Mouse (Mus musculus) neural tube, embryonic 15.5 days (tissue): ENCODE data around the gene Cbfa2t2. TPM values are rescaled to one million over a fixed set of nuclear protein-coding genes. Genes with fewer than 3 reads are reported as not detected.
"Not testable (repeated sequence)": the region's sequence is repeated elsewhere in the genome, so short reads cannot be mapped to it uniquely, and the experiment has no call there.

Source experiments
- ATAC-seq: fragments of 200-750 bp; cut with Nextera tagmentation; 2 replicates; pipeline ENCODE4 v1.8.0; 2017; ENCODE audit warnings: mild to moderate bottlenecking, moderate TSS enrichment, moderate library complexity; ENCODE audit not compliant: low FRiP score
- H3K27ac ChIP-seq: fragments of 300-500 bp; sonication (generic); replicated peaks from 2 replicates; pipeline ENCODE4 v1.5.1; 2015; ENCODE audit warnings: mild to moderate bottlenecking, inconsistent platforms
- H3K27me3 ChIP-seq: fragments of 300-500 bp; sonication (generic); replicated peaks from 2 replicates; pipeline ENCODE4 v1.6.1; 2015; ENCODE audit warnings: inconsistent platforms
- H3K36me3 ChIP-seq: fragments of 300-500 bp; sonication (generic); 2 replicates; pipeline ENCODE4 v1.6.1; 2015; ENCODE audit warnings: inconsistent platforms
- H3K4me1 ChIP-seq: fragments of 300-500 bp; sonication (generic); 2 replicates; pipeline ENCODE4 v1.6.1; 2015; ENCODE audit warnings: inconsistent platforms
- H3K4me2 ChIP-seq: fragments of 300-500 bp; sonication (generic); 2 replicates; pipeline ENCODE4 v1.6.1; 2015; ENCODE audit warnings: inconsistent platforms, mild to moderate bottlenecking, moderate library complexity
- H3K4me3 ChIP-seq: fragments of 300-500 bp; sonication (generic); replicated peaks from 2 replicates; pipeline ENCODE4 v1.5.1; 2015; ENCODE audit warnings: mild to moderate bottlenecking, inconsistent platforms
- H3K9ac ChIP-seq: fragments of 300-500 bp; sonication (generic); replicated peaks from 2 replicates; pipeline ENCODE4 v1.6.1; 2015; ENCODE audit warnings: mild to moderate bottlenecking, inconsistent platforms
- H3K9me3 ChIP-seq: fragments of 300-500 bp; sonication (generic); replicated peaks from 2 replicates; pipeline ENCODE4 v1.6.1; 2016; ENCODE audit warnings: inconsistent platforms
- WGBS: fragments of 180-500 bp; shearing (Covaris S2); methylation state at CpG from one replicate; pipeline ENCODE4 v1.1.7; 2015; ENCODE audit warnings: mixed read lengths; 5-methylcytosine and 5-hydroxymethylcytosine counted together
- polyA plus RNA-seq: library from polyadenylated mRNA; unstranded; fragments of >200 nt; fragmentation: Nextera tagmentation; extraction: Ambion mirVana; gene quantifications from 2 replicates; pipeline ENCODE4 v1.2.1, GENCODE M21; 2015

Cbfa2t2 gene
- polyA plus RNA-seq, 1 experiment from 2014 or later = 36.1 TPM

- WGBS = 96% methylated on average over 7 of the region's 7 CpGs
- no peak overlapping the region for H3K4me2 ChIP-seq
- H3K27ac ChIP-seq = no peak overlapping the region
- no peak overlapping the region for H3K9ac ChIP-seq
- no peak overlapping the region for H3K4me3 ChIP-seq
- ATAC-seq = no peak
- no peaks in the 10 kb centered on the region for H3K9me3 ChIP-seq
- H3K4me1 ChIP-seq = peaks cover 17% of the 10 kb centered on the region
- H3K27me3 ChIP-seq = no peaks in the 10 kb centered on the region
- H3K36me3 ChIP-seq = no peaks in the 10 kb centered on the region
These were observed 39.6 kb downstream of the Cbfa2t2 start for GRCm38 (mm10) chr2:154475861-154476260.

- no peak overlapping the region for H3K27ac ChIP-seq
- no peak overlapping the region for H3K4me2 ChIP-seq
- no peaks in the 10 kb centered on the region for H3K36me3 ChIP-seq
- no peaks in the 10 kb centered on the region for H3K27me3 ChIP-seq
- WGBS = 68% methylated on average over 3 of the region's 3 CpGs
- no peak for ATAC-seq
- H3K4me3 ChIP-seq = no peak overlapping the region
- peaks cover 17% of the 10 kb centered on the region for H3K4me1 ChIP-seq
- no peak overlapping the region for H3K9ac ChIP-seq
- no peaks in the 10 kb centered on the region for H3K9me3 ChIP-seq
These were observed 40.7 kb downstream of the Cbfa2t2 start for GRCm38 (mm10) chr2:154477028-154477427.

GRCm38 (mm10) chr2:154491788-154492187 is 55.5 kb downstream of the Cbfa2t2 start:
- H3K4me3 ChIP-seq = no peak overlapping the region
- no peak for ATAC-seq
- H3K9ac ChIP-seq = no peak overlapping the region
- no peaks in the 10 kb centered on the region for H3K4me1 ChIP-seq
- no peaks in the 10 kb centered on the region for H3K9me3 ChIP-seq
- H3K27ac ChIP-seq = no peak overlapping the region
- no peaks in the 10 kb centered on the region for H3K27me3 ChIP-seq
- no peak overlapping the region for H3K4me2 ChIP-seq
- no peaks in the 10 kb centered on the region for H3K36me3 ChIP-seq

- not testable (repeated sequence) for H3K9ac ChIP-seq, H3K4me1 ChIP-seq, H3K9me3 ChIP-seq, H3K36me3 ChIP-seq, H3K4me2 ChIP-seq, H3K27me3 ChIP-seq, H3K4me3 ChIP-seq, H3K27ac ChIP-seq, ATAC-seq
- 60% methylated on average over 2 of the region's 2 CpGs for WGBS
These were observed 57.3 kb downstream of the Cbfa2t2 start for GRCm38 (mm10) chr2:154493559-154493958.

GRCm38 (mm10) chr2:154495021-154495420 is 58.7 kb downstream of the Cbfa2t2 start:
- 90% methylated on average over 4 of the region's 4 CpGs for WGBS
- Histone ChIP-seq H3K4me3 (no peak overlapping the region), H3K9me3 (no peaks in the 10 kb centered on the region), H3K4me1 (peaks cover 5% of the 10 kb centered on the region; the same call in 1 of the 2 replicates), H3K4me2 (no peak overlapping the region), H3K27me3 (no peaks in the 10 kb centered on the region), H3K27ac (no peak overlapping the region), H3K9ac (no peak overlapping the region), H3K36me3 (no peaks in the 10 kb centered on the region)
- no peak for ATAC-seq

- H3K27ac ChIP-seq = no peak overlapping the region
- H3K27me3 ChIP-seq = no peaks in the 10 kb centered on the region
- no peak for ATAC-seq
- peaks cover 5% of the 10 kb centered on the region; the same call in 1 of the 2 replicates for H3K4me1 ChIP-seq
- H3K9ac ChIP-seq = no peak overlapping the region
- no peak overlapping the region for H3K4me3 ChIP-seq
- no peaks in the 10 kb centered on the region for H3K9me3 ChIP-seq
- 50% methylated on average over 5 of the region's 5 CpGs for WGBS
- H3K4me2 ChIP-seq = no peak overlapping the region
- H3K36me3 ChIP-seq = peaks cover 8% of the 10 kb centered on the region; the same call in 1 of the 2 replicates
These were observed 62.3 kb downstream of the Cbfa2t2 start for GRCm38 (mm10) chr2:154498571-154498970.

- Histone ChIP-seq H3K27me3 (no peaks in the 10 kb centered on the region), H3K4me1 (peaks cover 5% of the 10 kb centered on the region; the same call in 1 of the 2 replicates), H3K9me3 (no peaks in the 10 kb centered on the region), H3K9ac (no peak overlapping the region), H3K36me3 (peaks cover 8% of the 10 kb centered on the region; the same call in 1 of the 2 replicates), H3K4me2 (no peak overlapping the region), H3K27ac (no peak overlapping the region), H3K4me3 (no peak overlapping the region)
- 99% methylated on average over 2 of the region's 2 CpGs for WGBS
- ATAC-seq = no peak
These were observed 63.5 kb downstream of the Cbfa2t2 start for GRCm38 (mm10) chr2:154499717-154500247.

GRCm38 (mm10) chr2:154500758-154501157 is 64.5 kb downstream of the Cbfa2t2 start:
- Histone ChIP-seq H3K4me3 (no peak overlapping the region), H3K27ac (no peak overlapping the region), H3K27me3 (no peaks in the 10 kb centered on the region), H3K4me1 (peaks cover 5% of the 10 kb centered on the region; the same call in 1 of the 2 replicates), H3K4me2 (no peak overlapping the region), H3K36me3 (peaks cover 8% of the 10 kb centered on the region; the same call in 1 of the 2 replicates), H3K9ac (no peak overlapping the region), H3K9me3 (no peaks in the 10 kb centered on the region)
- WGBS = 78% methylated on average over 3 of the region's 3 CpGs
- ATAC-seq = no peak

GRCm38 (mm10) chr2:154507076-154507475 is 70.8 kb downstream of the Cbfa2t2 start:
- no peak for ATAC-seq
- Histone ChIP-seq H3K9me3 (no peaks in the 10 kb centered on the region), H3K9ac (no peak overlapping the region), H3K4me3 (no peak overlapping the region), H3K36me3 (peaks cover 22% of the 10 kb centered on the region; the same call in 1 of the 2 replicates), H3K4me2 (no peak overlapping the region), H3K27ac (no peak overlapping the region), H3K27me3 (no peaks in the 10 kb centered on the region), H3K4me1 (peaks cover 4% of the 10 kb centered on the region; the same call in 1 of the 2 replicates)
- WGBS = 34% methylated on average over 2 of the region's 2 CpGs

- Histone ChIP-seq H3K36me3 (peaks cover 22% of the 10 kb centered on the region; the same call in 1 of the 2 replicates), H3K27ac (peak overlapping the region; percentile 54; the same call in 1 of the 2 replicates), H3K4me2 (no peak overlapping the region), H3K9me3 (no peaks in the 10 kb centered on the region), H3K9ac (no peak overlapping the region), H3K4me1 (peaks cover 4% of the 10 kb centered on the region; the same call in 1 of the 2 replicates), H3K27me3 (no peaks in the 10 kb centered on the region), H3K4me3 (no peak overlapping the region)
- WGBS = 67% methylated on average over 9 of the region's 9 CpGs
- peak; percentile 50; the same call in 1 of the 2 replicates for ATAC-seq
These were observed 71.4 kb downstream of the Cbfa2t2 start for GRCm38 (mm10) chr2:154507566-154508283.

GRCm38 (mm10) chr2:154508450-154508849 is 72.2 kb downstream of the Cbfa2t2 start:
- Histone ChIP-seq H3K4me3 (no peak overlapping the region), H3K27me3 (no peaks in the 10 kb centered on the region), H3K9ac (no peak overlapping the region), H3K4me1 (peaks cover 4% of the 10 kb centered on the region; the same call in 1 of the 2 replicates), H3K36me3 (peaks cover 18% of the 10 kb centered on the region; the same call in 1 of the 2 replicates), H3K9me3 (no peaks in the 10 kb centered on the region), H3K27ac (no peak overlapping the region), H3K4me2 (no peak overlapping the region)
- no peak for ATAC-seq
- 84% methylated on average over 4 of the region's 4 CpGs for WGBS

- ATAC-seq = no peak
- WGBS = 97% methylated on average over 3 of the region's 3 CpGs
- H3K9ac ChIP-seq = no peak overlapping the region
- H3K4me3 ChIP-seq = no peak overlapping the region
- no peaks in the 10 kb centered on the region for H3K27me3 ChIP-seq
- no peak overlapping the region for H3K27ac ChIP-seq
- H3K4me1 ChIP-seq = peaks cover 4% of the 10 kb centered on the region; the same call in 1 of the 2 replicates
- H3K9me3 ChIP-seq = no peaks in the 10 kb centered on the region
- H3K36me3 ChIP-seq = peaks cover 18% of the 10 kb centered on the region; the same call in 1 of the 2 replicates
- no peak overlapping the region for H3K4me2 ChIP-seq
These were observed 73.9 kb downstream of the Cbfa2t2 start for GRCm38 (mm10) chr2:154510141-154510540.
